Mouse (Mus musculus) midbrain, embryonic 13.5 days (tissue): Measurements from ENCODE around the gene Kitl. TPM values are rescaled to one million over a fixed set of nuclear protein-coding genes. Genes with fewer than 3 reads are reported as not detected.

ENCODE experiments used
- ATAC-seq: fragments of 200-750 bp; cut with Nextera tagmentation; 2 replicates; pipeline ENCODE4 v1.8.0; 2017; ENCODE audit warnings: mild to moderate bottlenecking, moderate TSS enrichment, moderate library complexity
- H3K27ac ChIP-seq: fragments of 300-500 bp; sonication (generic); 2 replicates; pipeline ENCODE4 v1.5.1; 2015; ENCODE audit warnings: inconsistent platforms, mild to moderate bottlenecking, moderate library complexity
- H3K27me3 ChIP-seq: fragments of 300-500 bp; sonication (generic); 2 replicates; pipeline ENCODE4 v1.6.1; 2015; ENCODE audit warnings: mild to moderate bottlenecking, inconsistent platforms
- H3K36me3 ChIP-seq: fragments of 300-500 bp; sonication (generic); 2 replicates; pipeline ENCODE4 v1.6.1; 2015; ENCODE audit warnings: mild to moderate bottlenecking, inconsistent platforms
- H3K4me1 ChIP-seq: fragments of 300-500 bp; sonication (generic); replicated peaks from 2 replicates; pipeline ENCODE4 v1.6.1; 2015; ENCODE audit warnings: inconsistent platforms
- H3K4me2 ChIP-seq: fragments of 300-500 bp; sonication (generic); replicated peaks from 2 replicates; pipeline ENCODE4 v1.6.1; 2015; ENCODE audit warnings: moderate library complexity, mild to moderate bottlenecking, inconsistent platforms
- H3K4me3 ChIP-seq: fragments of 300-500 bp; sonication (generic); replicated peaks from 2 replicates; pipeline ENCODE4 v1.5.1; 2015; ENCODE audit warnings: mild to moderate bottlenecking, inconsistent platforms
- H3K9ac ChIP-seq: fragments of 300-500 bp; sonication (generic); replicated peaks from 2 replicates; pipeline ENCODE4 v1.6.1; 2015; ENCODE audit warnings: mild to moderate bottlenecking, inconsistent platforms
- H3K9me3 ChIP-seq: fragments of 300-500 bp; sonication (generic); 2 replicates; pipeline ENCODE4 v1.6.1; 2016; ENCODE audit warnings: mild to moderate bottlenecking, inconsistent platforms
- WGBS: fragments of 180-500 bp; shearing (Covaris S2); methylation state at CpG from one replicate; pipeline ENCODE4 v1.1.7; 2015; 5-methylcytosine and 5-hydroxymethylcytosine counted together
- polyA plus RNA-seq: library from polyadenylated mRNA; unstranded; fragments of >200 nt; fragmentation: Nextera tagmentation; extraction: Ambion mirVana; gene quantifications from 2 replicates; pipeline ENCODE4 v1.2.1, GENCODE M21; 2015

Kitl gene
- polyA plus RNA-seq, 1 experiment from 2014 or later, result 21.4 TPM

GRCm38 (mm10) chr10:100055082-100055481 is 39.7 kb downstream of the Kitl start:
- H3K4me1 ChIP-seq, result no peaks in the 10 kb centered on the region
- H3K9ac ChIP-seq, result no peak overlapping the region
- no peak overlapping the region for H3K4me3 ChIP-seq
- H3K36me3 ChIP-seq, result no peaks in the 10 kb centered on the region
- no peak overlapping the region for H3K27ac ChIP-seq
- 90% methylated on average over 2 of the region's 2 CpGs for WGBS
- H3K9me3 ChIP-seq, result no peaks in the 10 kb centered on the region
- no peak for ATAC-seq
- no peak overlapping the region for H3K4me2 ChIP-seq
- H3K27me3 ChIP-seq, result no peaks in the 10 kb centered on the region

DNA sequence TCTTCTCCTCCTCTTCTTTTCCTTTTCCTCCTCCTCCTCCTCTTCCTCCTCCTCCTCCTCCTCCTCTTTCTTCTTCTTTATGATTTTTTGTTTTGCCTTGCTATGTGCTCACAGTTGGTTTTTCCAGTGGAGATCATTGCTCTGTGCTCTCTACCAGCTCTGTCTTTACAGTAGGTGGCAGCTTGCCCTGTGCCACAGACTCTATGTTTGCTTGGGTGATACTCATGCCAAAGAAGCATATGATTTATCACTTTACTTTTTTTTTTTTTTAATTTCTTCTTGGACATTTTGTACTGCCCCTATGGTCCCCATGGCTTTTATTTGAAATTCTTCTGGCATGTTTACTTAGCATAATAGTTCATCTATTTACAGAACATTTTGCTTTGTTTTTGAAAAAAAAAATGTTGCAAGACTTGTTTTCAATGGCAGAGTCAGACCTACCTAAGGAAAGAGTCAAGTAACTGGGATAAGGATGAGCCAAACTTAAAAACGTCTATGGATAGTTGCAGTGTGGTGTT is 41.7 kb downstream of the Kitl start:
- H3K4me1 ChIP-seq, result no peaks in the 10 kb centered on the region
- no peak overlapping the region for H3K4me2 ChIP-seq
- H3K36me3 ChIP-seq, result no peaks in the 10 kb centered on the region
- H3K27me3 ChIP-seq, result no peaks in the 10 kb centered on the region
- no peak overlapping the region for H3K27ac ChIP-seq
- 80% methylated on average over 1 of the region's 1 CpGs for WGBS
- no peak for ATAC-seq
- H3K4me3 ChIP-seq, result no peak overlapping the region
- H3K9me3 ChIP-seq, result no peaks in the 10 kb centered on the region
- H3K9ac ChIP-seq, result no peak overlapping the region

DNA sequence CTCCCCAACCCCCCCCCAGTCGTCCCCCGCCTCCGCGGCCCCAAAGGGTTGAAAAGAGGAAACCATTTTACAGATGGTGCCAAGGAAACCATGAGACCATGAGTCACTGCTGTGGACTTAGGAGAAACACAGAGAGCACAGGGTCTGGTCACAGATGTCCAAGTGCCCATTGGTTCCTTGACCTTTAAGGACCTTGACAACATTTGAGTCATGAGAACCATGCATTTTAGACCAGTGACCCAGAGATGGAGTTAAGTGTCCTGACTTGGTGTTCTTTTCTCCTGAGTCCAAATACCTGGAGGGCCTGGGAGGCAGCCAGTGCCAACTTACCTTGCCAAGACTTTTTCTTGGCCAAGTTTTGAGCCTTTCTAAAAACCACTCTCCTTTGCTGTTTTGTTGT is 43.9 kb downstream of the Kitl start:
- no peaks in the 10 kb centered on the region for H3K9me3 ChIP-seq
- WGBS, result 92% methylated on average over 4 of the region's 4 CpGs
- H3K4me2 ChIP-seq, result no peak overlapping the region
- no peak for ATAC-seq
- no peak overlapping the region for H3K9ac ChIP-seq
- H3K27ac ChIP-seq, result no peak overlapping the region
- H3K27me3 ChIP-seq, result no peaks in the 10 kb centered on the region
- no peaks in the 10 kb centered on the region for H3K4me1 ChIP-seq
- H3K4me3 ChIP-seq, result no peak overlapping the region
- H3K36me3 ChIP-seq, result no peaks in the 10 kb centered on the region

DNA sequence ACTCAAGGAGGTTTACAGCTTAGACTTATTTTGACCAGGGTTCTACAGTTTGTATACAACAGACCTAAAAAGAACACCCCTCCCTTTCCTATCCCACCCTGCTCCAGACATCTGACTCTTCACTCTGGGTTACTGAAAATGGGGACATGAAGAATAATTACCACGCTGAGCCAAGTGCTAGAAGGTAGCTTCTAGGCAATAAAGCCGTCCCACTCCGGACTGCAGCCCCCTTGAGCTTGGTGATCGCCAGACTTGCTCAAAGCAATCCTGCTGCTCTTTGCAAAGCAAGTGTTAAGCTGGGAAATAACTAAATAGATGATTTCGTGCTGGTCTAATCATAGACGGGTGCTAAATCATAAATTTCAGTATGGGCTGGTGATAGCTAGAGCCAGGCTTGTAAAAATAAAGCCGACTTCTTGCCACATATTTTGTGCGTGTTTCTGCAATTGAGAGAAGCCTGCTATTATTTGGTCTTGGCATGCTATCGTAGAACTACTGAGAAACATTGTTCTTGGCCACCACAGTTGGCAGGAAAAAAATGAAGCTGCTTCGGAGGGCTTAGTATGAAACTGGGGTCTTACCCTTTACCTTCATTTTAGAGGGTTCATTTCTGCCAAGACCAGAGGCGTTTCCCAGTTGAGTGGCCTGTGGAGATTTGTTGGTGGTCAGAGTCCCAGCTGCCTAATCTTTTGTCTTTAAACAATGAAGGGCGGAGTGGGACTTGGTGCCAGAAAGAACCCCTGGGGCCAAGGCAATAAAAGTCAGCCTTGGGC is 50.3 kb downstream of the Kitl start:
- Histone ChIP-seq H3K27me3 (no peaks in the 10 kb centered on the region), H3K4me1 (peaks cover 11% of the 10 kb centered on the region), H3K36me3 (no peaks in the 10 kb centered on the region), H3K4me2 (peak overlapping the region; percentile 19), H3K9ac (no peak overlapping the region), H3K27ac (no peak overlapping the region), H3K4me3 (no peak overlapping the region), H3K9me3 (no peaks in the 10 kb centered on the region)
- ATAC-seq, result peak; percentile 60
- WGBS, result 20% methylated on average over 12 of the region's 12 CpGs

GRCm38 (mm10) chr10:100066374-100066773 is 50.9 kb downstream of the Kitl start:
- Histone ChIP-seq H3K27ac (no peak overlapping the region), H3K4me1 (peaks cover 11% of the 10 kb centered on the region), H3K9ac (no peak overlapping the region), H3K27me3 (no peaks in the 10 kb centered on the region), H3K36me3 (no peaks in the 10 kb centered on the region), H3K4me2 (0 out of 2 replicates have a peak overlapping the region, but pooled peaks have one; percentile 19), H3K4me3 (no peak overlapping the region), H3K9me3 (no peaks in the 10 kb centered on the region)
- WGBS, result 18% methylated on average over 7 of the region's 7 CpGs
- ATAC-seq, result no peak

- H3K9me3 ChIP-seq, result no peaks in the 10 kb centered on the region
- no peaks in the 10 kb centered on the region for H3K36me3 ChIP-seq
- whole genome bisulfite sequencing, result 87% methylated on average over 1 of the region's 1 CpGs
- H3K4me1 ChIP-seq, result no peaks in the 10 kb centered on the region
- no peak overlapping the region for H3K9ac ChIP-seq
- no peaks in the 10 kb centered on the region for H3K27me3 ChIP-seq
- ATAC-seq, result no peak
- no peak overlapping the region for H3K4me2 ChIP-seq
- H3K27ac ChIP-seq, result no peak overlapping the region
- no peak overlapping the region for H3K4me3 ChIP-seq
Observed at GRCm38 (mm10) chr10:100072641-100073040, 57.2 kb downstream of the Kitl start.

DNA sequence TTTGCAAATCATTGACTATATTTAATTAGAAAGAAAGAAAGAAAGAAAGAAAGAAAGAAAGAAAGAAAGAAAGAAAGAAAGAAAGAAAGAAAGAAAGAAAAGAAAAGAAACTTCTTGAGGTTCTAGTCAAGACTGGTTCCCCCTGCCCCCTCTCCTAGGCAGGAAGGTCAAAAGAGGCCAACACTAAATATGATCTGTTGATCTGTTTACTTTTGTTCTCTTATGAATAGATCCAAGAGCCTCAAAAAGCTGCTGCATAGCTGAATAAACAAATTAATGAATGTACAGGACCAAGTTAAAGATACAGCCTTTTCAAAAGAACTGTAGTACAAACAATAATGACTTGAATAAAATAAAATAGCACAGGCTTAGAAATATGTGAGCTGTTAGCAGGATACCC is 57.7 kb downstream of the Kitl start:
- Histone ChIP-seq H3K9me3 (no peaks in the 10 kb centered on the region), H3K4me1 (no peaks in the 10 kb centered on the region), H3K4me2 (no peak overlapping the region), H3K4me3 (no peak overlapping the region), H3K9ac (no peak overlapping the region), H3K27me3 (no peaks in the 10 kb centered on the region), H3K27ac (no peak overlapping the region), H3K36me3 (no peaks in the 10 kb centered on the region)
- no peak for ATAC-seq

GRCm38 (mm10) chr10:100101115-100101514 is 85.7 kb downstream of the Kitl start:
- H3K27me3 ChIP-seq, result no peaks in the 10 kb centered on the region

DNA sequence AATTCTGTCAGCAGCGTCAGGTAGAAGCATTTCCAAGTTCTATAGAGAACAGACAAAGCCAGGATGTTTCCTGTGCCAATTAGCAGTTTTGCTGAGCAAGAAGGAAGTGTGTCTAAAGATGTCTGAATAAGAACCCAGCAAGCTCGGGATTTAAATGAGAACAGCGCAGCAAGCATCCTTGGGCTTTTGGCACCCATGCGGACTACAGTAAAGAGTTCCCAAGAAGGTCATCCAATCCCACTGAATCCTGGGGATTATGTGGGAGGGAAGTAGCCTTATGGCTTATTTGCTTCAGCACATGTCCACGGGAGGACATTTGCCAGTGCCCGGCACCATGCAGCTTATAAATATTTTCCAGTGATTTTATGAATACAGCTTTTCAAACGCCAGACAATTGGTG is 95.8 kb downstream of the Kitl start:
- Histone ChIP-seq H3K4me3 (peak overlapping the region; percentile 6; the same call in 1 of the 2 replicates), H3K9me3 (no peaks in the 10 kb centered on the region), H3K36me3 (no peaks in the 10 kb centered on the region), H3K9ac (no peak overlapping the region), H3K27ac (no peak overlapping the region), H3K4me2 (0 out of 2 replicates have a peak overlapping the region, but pooled peaks have one; percentile 20), H3K27me3 (no peaks in the 10 kb centered on the region), H3K4me1 (peaks cover 13% of the 10 kb centered on the region)
- ATAC-seq, result peak; percentile 71
- WGBS, result 20% methylated on average over 7 of the region's 7 CpGs

More at GRCm38 (mm10) chr10:100101115-100101514, 85.7 kb downstream of the Kitl start:
- ATAC-seq, result no peak
- Histone ChIP-seq H3K27ac (no peak overlapping the region), H3K9ac (no peak overlapping the region), H3K36me3 (no peaks in the 10 kb centered on the region), H3K4me1 (no peaks in the 10 kb centered on the region), H3K4me3 (no peak overlapping the region), H3K4me2 (no peak overlapping the region), H3K9me3 (no peaks in the 10 kb centered on the region)
- 73% methylated on average over 3 of the region's 3 CpGs for WGBS

DNA sequence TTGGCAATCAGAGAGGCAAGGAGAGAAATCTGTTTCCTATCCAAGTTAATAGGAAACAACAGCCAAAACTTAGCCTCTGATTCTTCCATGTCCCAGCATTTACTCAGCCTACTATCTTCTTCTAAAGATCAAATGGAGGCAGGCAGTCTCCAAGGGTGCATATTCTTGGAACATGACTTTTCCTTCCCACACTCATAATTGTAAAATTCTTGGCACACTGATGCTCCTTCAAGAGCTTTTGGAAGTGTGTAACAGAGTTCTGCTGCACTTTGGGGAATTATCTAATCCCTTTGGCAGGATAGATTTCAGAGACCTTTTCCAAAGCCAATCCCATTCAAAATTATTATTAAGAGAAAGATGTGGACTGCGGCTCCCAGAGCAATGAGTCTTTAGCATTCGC is 100.1 kb downstream of the Kitl start:
- no peak overlapping the region for H3K4me3 ChIP-seq
- no peaks in the 10 kb centered on the region for H3K9me3 ChIP-seq
- no peak overlapping the region for H3K27ac ChIP-seq
- H3K4me2 ChIP-seq, result no peak overlapping the region
- no peaks in the 10 kb centered on the region for H3K36me3 ChIP-seq
- H3K9ac ChIP-seq, result no peak overlapping the region
- ATAC-seq, result no peak
- H3K27me3 ChIP-seq, result no peaks in the 10 kb centered on the region
- peaks cover 10% of the 10 kb centered on the region for H3K4me1 ChIP-seq
- 95% methylated on average over 2 of the region's 2 CpGs for WGBS

DNA sequence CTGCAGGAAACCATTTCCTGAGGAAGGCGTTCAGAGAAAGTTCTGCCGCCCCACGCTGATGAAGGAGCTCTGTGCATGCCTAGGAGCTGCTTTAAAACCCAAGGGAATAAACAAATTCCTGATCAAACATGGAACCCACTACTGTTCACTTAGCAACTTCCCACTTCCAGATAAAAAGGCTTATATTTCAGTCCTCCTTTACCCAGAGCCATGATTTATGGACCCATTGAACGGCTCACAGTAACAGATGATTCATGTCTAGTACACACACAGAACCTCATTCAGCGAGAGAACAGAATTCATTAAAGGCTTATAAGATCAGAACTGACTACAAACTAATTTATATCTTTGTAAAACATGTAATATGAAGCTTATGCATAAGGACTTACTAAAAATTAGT is 109.0 kb downstream of the Kitl start:
- Histone ChIP-seq H3K4me1 (peaks cover 11% of the 10 kb centered on the region), H3K9me3 (no peaks in the 10 kb centered on the region), H3K4me2 (no peak overlapping the region), H3K27ac (no peak overlapping the region), H3K27me3 (no peaks in the 10 kb centered on the region), H3K4me3 (no peak overlapping the region), H3K36me3 (no peaks in the 10 kb centered on the region), H3K9ac (no peak overlapping the region)
- no peak for ATAC-seq
- 94% methylated on average over 5 of the region's 5 CpGs for WGBS

DNA sequence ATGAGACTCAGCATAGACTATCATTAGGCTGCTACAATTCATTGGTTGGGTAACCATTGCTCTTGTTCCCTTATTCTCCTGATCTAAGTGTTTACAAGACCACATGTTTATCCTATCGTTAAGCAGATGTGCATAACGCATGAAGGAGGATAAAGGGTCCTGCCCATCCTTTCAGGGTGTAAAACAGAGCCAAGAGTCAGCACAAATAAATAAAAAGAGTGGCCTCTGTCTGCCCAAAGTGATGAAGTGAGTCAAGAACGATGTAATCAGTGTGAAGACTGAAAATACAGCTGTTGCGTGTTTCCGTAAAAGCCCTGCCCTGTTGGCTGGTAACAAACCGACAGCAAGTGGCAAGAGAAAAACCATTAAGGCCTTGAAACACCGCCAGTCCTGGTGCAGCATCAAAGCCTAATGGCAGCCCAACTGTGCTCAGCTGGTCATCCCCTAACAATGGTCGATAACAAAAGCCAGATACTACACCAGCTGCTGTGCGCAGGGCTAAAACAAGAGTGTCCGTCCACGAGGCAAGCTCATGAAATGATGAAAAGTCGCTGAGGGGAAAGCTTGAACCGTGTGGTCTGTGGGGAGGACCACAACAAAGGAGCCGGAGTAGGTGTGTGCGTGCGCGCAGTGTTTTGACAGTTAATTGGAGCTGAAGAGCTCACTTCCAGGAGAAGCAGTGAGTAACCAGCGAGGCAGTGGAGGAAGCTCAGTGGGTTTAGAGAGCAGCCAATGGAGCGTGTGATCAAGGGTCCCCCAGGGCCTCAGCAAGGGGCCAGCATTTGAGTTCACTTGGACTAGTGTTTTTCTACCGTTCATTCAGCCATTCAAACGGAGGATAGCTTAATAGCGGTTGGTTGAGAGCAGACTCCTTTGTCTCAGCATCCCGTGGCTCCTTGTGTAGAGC is 112.7 kb downstream of the Kitl start:
- Histone ChIP-seq H3K9me3 (no peaks in the 10 kb centered on the region), H3K27me3 (no peaks in the 10 kb centered on the region), H3K27ac (peak overlapping the region; percentile 59), H3K4me1 (peaks cover 11% of the 10 kb centered on the region), H3K4me2 (peak overlapping the region; percentile 35), H3K36me3 (no peaks in the 10 kb centered on the region), H3K9ac (no peak overlapping the region), H3K4me3 (0 out of 2 replicates have a peak overlapping the region, but pooled peaks have one; percentile 7)
- ATAC-seq, result peak; percentile 95
- 27% methylated on average over 23 of the region's 23 CpGs for WGBS
